Mouse (Mus musculus) liver, embryonic 13.5 days (tissue): ENCODE measurements around the gene Dpysl5. TPM values are rescaled to one million over a fixed set of nuclear protein-coding genes. Genes with fewer than 3 reads are reported as not detected.

Experiments
- ATAC-seq: fragments of 200-750 bp; cut with Nextera tagmentation; 2 replicates; pipeline ENCODE4 v1.8.0; 2017; ENCODE audit warnings: low read depth, mild to moderate bottlenecking, moderate number of reproducible peaks, moderate library complexity
- DNase-seq: peaks from one replicate; pipeline ENCODE4 v3.0.0; 2022
- H3K27ac ChIP-seq: fragments of 300-500 bp; sonication (generic); 2 replicates; pipeline ENCODE4 v1.5.1; 2015; ENCODE audit warnings: moderate library complexity, mild to moderate bottlenecking, inconsistent platforms
- H3K27me3 ChIP-seq: fragments of 300-500 bp; sonication (generic); 2 replicates; pipeline ENCODE4 v1.6.1; 2015; ENCODE audit warnings: mild to moderate bottlenecking, inconsistent platforms
- H3K36me3 ChIP-seq: fragments of 300-500 bp; sonication (generic); 2 replicates; pipeline ENCODE4 v1.6.1; 2015; ENCODE audit warnings: mild to moderate bottlenecking, inconsistent platforms
- H3K4me1 ChIP-seq: fragments of 300-500 bp; sonication (generic); replicated peaks from 2 replicates; pipeline ENCODE4 v1.6.1; 2015; ENCODE audit warnings: inconsistent platforms
- H3K4me2 ChIP-seq: fragments of 300-500 bp; sonication (generic); 2 replicates; pipeline ENCODE4 v1.6.1; 2015; ENCODE audit warnings: inconsistent platforms, mild to moderate bottlenecking, moderate library complexity
- H3K4me3 ChIP-seq: fragments of 300-500 bp; sonication (generic); replicated peaks from 2 replicates; pipeline ENCODE4 v1.5.1; 2015; ENCODE audit warnings: mild to moderate bottlenecking, inconsistent platforms
- H3K9ac ChIP-seq: fragments of 300-500 bp; sonication (generic); 2 replicates; pipeline ENCODE4 v1.6.1; 2015; ENCODE audit warnings: mild to moderate bottlenecking, inconsistent platforms
- H3K9me3 ChIP-seq: fragments of 300-500 bp; sonication (generic); replicated peaks from 2 replicates; pipeline ENCODE4 v1.6.1; 2016; ENCODE audit warnings: inconsistent platforms
- WGBS: fragments of 180-500 bp; shearing (Covaris S2); methylation state at CpG from one replicate; pipeline ENCODE4 v1.1.7; 2015; ENCODE audit not compliant: insufficient replicate concordance; 5-methylcytosine and 5-hydroxymethylcytosine counted together
- polyA plus RNA-seq: library from polyadenylated mRNA; unstranded; fragments of >200 nt; fragmentation: Nextera tagmentation; extraction: Ambion mirVana; gene quantifications from 2 replicates; pipeline ENCODE4 v1.2.1, GENCODE M21; 2015

The Dpysl5 gene
- polyA plus RNA-seq: 0.20 and 0.33 TPM in 2 replicates

GRCm38 (mm10) chr5:30711147-30712001 is at the start of gene Dpysl5:
Gene Dpysl5, plus strand, starts transcription at chr5:30711564.
- no peaks in the 10 kb centered on the region for H3K36me3 ChIP-seq
- no peak within 1 kb of the TSS for H3K9ac ChIP-seq
- H3K4me3 ChIP-seq: peak within 1 kb of the TSS; percentile 46
- no peak within 1 kb of the TSS for H3K27ac ChIP-seq
- H3K9me3 ChIP-seq: no peaks in the 10 kb centered on the region
- H3K27me3 ChIP-seq: peaks cover 93% of the 10 kb centered on the region
- H3K4me2 ChIP-seq: peak within 1 kb of the TSS; percentile 62
- DNase-seq (peak; percentile 27), ATAC-seq (peak; percentile 85)
- H3K4me1 ChIP-seq: peaks cover 30% of the 10 kb centered on the region
- WGBS: 1% methylated on average over 71 of the region's 71 CpGs

GRCm38 (mm10) chr5:30665360-30665759 is 46.0 kb upstream of the Dpysl5 start:
- WGBS: 69% methylated on average over 9 of the region's 9 CpGs

GRCm38 (mm10) chr5:30665968-30666367 is 45.4 kb upstream of the Dpysl5 start:
- Histone ChIP-seq H3K27ac (peak overlapping the region; percentile 87), H3K4me2 (peak overlapping the region; percentile 80), H3K9ac (peak overlapping the region; percentile 98), H3K4me1 (peaks cover 37% of the 10 kb centered on the region), H3K36me3 (peaks cover 28% of the 10 kb centered on the region), H3K27me3 (no peaks in the 10 kb centered on the region), H3K9me3 (peaks cover 3% of the 10 kb centered on the region; the same call in 1 of the 2 replicates), H3K4me3 (peak overlapping the region; percentile 93)
- ATAC-seq: no peak
- WGBS: 43% methylated on average over 6 of the region's 6 CpGs
- DNase-seq: no peak

More at GRCm38 (mm10) chr5:30665360-30665759, 46.0 kb upstream of the Dpysl5 start:
- Histone ChIP-seq H3K27me3 (no peaks in the 10 kb centered on the region), H3K4me2 (no peak overlapping the region), H3K4me3 (no peak overlapping the region), H3K36me3 (peaks cover 22% of the 10 kb centered on the region), H3K9me3 (peaks cover 8% of the 10 kb centered on the region; the same call in 1 of the 2 replicates), H3K9ac (no peak overlapping the region), H3K4me1 (peaks cover 37% of the 10 kb centered on the region), H3K27ac (no peak overlapping the region)
- DNase-seq (no peak), ATAC-seq (no peak)

GRCm38 (mm10) chr5:30666391-30667195 is 44.8 kb upstream of the Dpysl5 start, which contains the start of gene Cenpa:
Gene Cenpa, plus strand, starts transcription at chr5:30666777.
- Histone ChIP-seq H3K27me3 (no peaks in the 10 kb centered on the region), H3K36me3 (peaks cover 34% of the 10 kb centered on the region), H3K4me1 (peaks cover 37% of the 10 kb centered on the region), H3K9me3 (0 out of 2 replicates have a peak, but pooled peaks cover 2% of the 10 kb centered on the region), H3K4me3 (peak within 1 kb of the TSS; percentile 93), H3K9ac (peak within 1 kb of the TSS; percentile 98), H3K27ac (peak within 1 kb of the TSS; percentile 87), H3K4me2 (peak within 1 kb of the TSS; percentile 80)
- DNase-seq: peak; percentile 83
- under 1% methylated on average over 40 of the region's 40 CpGs for WGBS
- peak; percentile 93 for ATAC-seq

- Histone ChIP-seq H3K27ac (peak overlapping the region; percentile 87), H3K9me3 (no peaks in the 10 kb centered on the region), H3K4me3 (peak overlapping the region; percentile 93), H3K4me2 (peak overlapping the region; percentile 80), H3K36me3 (peaks cover 41% of the 10 kb centered on the region), H3K9ac (peak overlapping the region; percentile 98), H3K4me1 (peaks cover 40% of the 10 kb centered on the region), H3K27me3 (no peaks in the 10 kb centered on the region)
- WGBS: under 1% methylated on average over 13 of the region's 13 CpGs
- no peak for DNase-seq
- no peak for ATAC-seq
These were observed 44.1 kb upstream of the Dpysl5 start for GRCm38 (mm10) chr5:30667215-30667614.

- H3K27ac ChIP-seq: peak overlapping the region; percentile 87
- H3K27me3 ChIP-seq: no peaks in the 10 kb centered on the region
- no peaks in the 10 kb centered on the region for H3K9me3 ChIP-seq
- H3K4me3 ChIP-seq: peak overlapping the region; percentile 93
- H3K4me2 ChIP-seq: peak overlapping the region; percentile 80
- peaks cover 45% of the 10 kb centered on the region for H3K36me3 ChIP-seq
- ATAC-seq (no peak), DNase-seq (no peak)
- peaks cover 40% of the 10 kb centered on the region for H3K4me1 ChIP-seq
- WGBS: 0% methylated on average over 3 of the region's 3 CpGs
- H3K9ac ChIP-seq: peak overlapping the region; percentile 98
These were observed 43.7 kb upstream of the Dpysl5 start for GRCm38 (mm10) chr5:30667686-30668085.

- peak overlapping the region; percentile 98 for H3K9ac ChIP-seq
- WGBS: 85% methylated on average over 9 of the region's 9 CpGs
- H3K4me1 ChIP-seq: peaks cover 42% of the 10 kb centered on the region
- 0 out of 2 replicates have a peak overlapping the region, but pooled peaks have one; percentile 87 for H3K27ac ChIP-seq
- H3K27me3 ChIP-seq: no peaks in the 10 kb centered on the region
- DNase-seq: no peak
- H3K36me3 ChIP-seq: peaks cover 57% of the 10 kb centered on the region
- peak overlapping the region; percentile 93 for H3K4me3 ChIP-seq
- peak overlapping the region; percentile 80 for H3K4me2 ChIP-seq
- no peak for ATAC-seq
- H3K9me3 ChIP-seq: no peaks in the 10 kb centered on the region
These were observed 42.5 kb upstream of the Dpysl5 start for GRCm38 (mm10) chr5:30668637-30669495.

GRCm38 (mm10) chr5:30669496-30669830 is 41.9 kb upstream of the Dpysl5 start:
- H3K27ac ChIP-seq: 0 out of 2 replicates have a peak overlapping the region, but pooled peaks have one; percentile 24
- peak overlapping the region; percentile 98 for H3K9ac ChIP-seq
- ATAC-seq (no peak), DNase-seq (no peak)
- no peaks in the 10 kb centered on the region for H3K9me3 ChIP-seq
- peaks cover 63% of the 10 kb centered on the region for H3K36me3 ChIP-seq
- H3K27me3 ChIP-seq: no peaks in the 10 kb centered on the region
- peaks cover 42% of the 10 kb centered on the region for H3K4me1 ChIP-seq
- WGBS: 48% methylated on average over 3 of the region's 3 CpGs
- peak overlapping the region; percentile 80 for H3K4me2 ChIP-seq
- H3K4me3 ChIP-seq: peak overlapping the region; percentile 93

GRCm38 (mm10) chr5:30670091-30670490 is 41.3 kb upstream of the Dpysl5 start:
- Histone ChIP-seq H3K36me3 (peaks cover 68% of the 10 kb centered on the region), H3K27ac (no peak overlapping the region), H3K9me3 (no peaks in the 10 kb centered on the region), H3K4me1 (peaks cover 41% of the 10 kb centered on the region), H3K27me3 (no peaks in the 10 kb centered on the region), H3K9ac (no peak overlapping the region), H3K4me2 (peak overlapping the region; percentile 80; the same call in 1 of the 2 replicates), H3K4me3 (no peak overlapping the region)
- no peak for ATAC-seq
- WGBS: 75% methylated on average over 7 of the region's 7 CpGs
- no peak for DNase-seq

GRCm38 (mm10) chr5:30674001-30674400 is 37.4 kb upstream of the Dpysl5 start:
- Histone ChIP-seq H3K4me3 (no peak overlapping the region), H3K27me3 (no peaks in the 10 kb centered on the region), H3K27ac (peak overlapping the region; percentile 50; the same call in 1 of the 2 replicates), H3K9me3 (no peaks in the 10 kb centered on the region), H3K36me3 (peaks cover 86% of the 10 kb centered on the region), H3K4me2 (no peak overlapping the region), H3K4me1 (peaks cover 17% of the 10 kb centered on the region), H3K9ac (no peak overlapping the region)
- DNase-seq (no peak), ATAC-seq (no peak)
- 74% methylated on average over 7 of the region's 7 CpGs for WGBS
